Mouse (Mus musculus) liver, embryonic 15.5 days (tissue): ENCODE measurements around the gene Tssk6. TPM values are rescaled to one million over a fixed set of nuclear protein-coding genes. Genes with fewer than 3 reads are reported as not detected.

ENCODE experiments used
- ATAC-seq: fragments of 200-750 bp; cut with Nextera tagmentation; 2 replicates; pipeline ENCODE4 v1.8.0; 2017; ENCODE audit warnings: moderate number of reproducible peaks, mild to moderate bottlenecking, moderate library complexity; ENCODE audit not compliant: insufficient read depth
- H3K27ac ChIP-seq: fragments of 300-500 bp; sonication (generic); replicated peaks from 2 replicates; pipeline ENCODE4 v1.5.1; 2015; ENCODE audit warnings: mild to moderate bottlenecking, inconsistent platforms
- H3K27me3 ChIP-seq: fragments of 300-500 bp; sonication (generic); 2 replicates; pipeline ENCODE4 v1.6.1; 2015; ENCODE audit warnings: mild to moderate bottlenecking, inconsistent platforms
- H3K36me3 ChIP-seq: fragments of 300-500 bp; sonication (generic); replicated peaks from 2 replicates; pipeline ENCODE4 v1.6.1; 2015; ENCODE audit warnings: moderate library complexity, mild to moderate bottlenecking, inconsistent platforms
- H3K4me1 ChIP-seq: fragments of 300-500 bp; sonication (generic); replicated peaks from 2 replicates; pipeline ENCODE4 v1.6.1; 2015; ENCODE audit warnings: inconsistent platforms
- H3K4me2 ChIP-seq: fragments of 300-500 bp; sonication (generic); 2 replicates; pipeline ENCODE4 v1.6.1; 2015; ENCODE audit warnings: moderate library complexity, mild to moderate bottlenecking, inconsistent platforms
- H3K4me3 ChIP-seq: fragments of 300-500 bp; sonication (generic); replicated peaks from 2 replicates; pipeline ENCODE4 v1.5.1; 2015; ENCODE audit warnings: mild to moderate bottlenecking, inconsistent platforms
- H3K9ac ChIP-seq: fragments of 300-500 bp; sonication (generic); 2 replicates; pipeline ENCODE4 v1.6.1; 2015; ENCODE audit warnings: moderate library complexity, mild to moderate bottlenecking, inconsistent platforms
- H3K9me3 ChIP-seq: fragments of 300-500 bp; sonication (generic); replicated peaks from 2 replicates; pipeline ENCODE4 v1.6.1; 2016; ENCODE audit warnings: inconsistent platforms
- WGBS: fragments of 180-500 bp; shearing (Covaris S2); methylation state at CpG from one replicate; pipeline ENCODE4 v1.1.7; 2015; ENCODE audit warnings: mixed read lengths; ENCODE audit not compliant: insufficient replicate concordance; 5-methylcytosine and 5-hydroxymethylcytosine counted together
- polyA plus RNA-seq: library from polyadenylated mRNA; unstranded; fragments of >200 nt; fragmentation: Nextera tagmentation; extraction: Ambion mirVana; gene quantifications from 2 replicates; pipeline ENCODE4 v1.2.1, GENCODE M21; 2015

Tssk6 gene
- polyA plus RNA-seq, 1 experiment from 2014 or later = 2.1 TPM

GRCm38 (mm10) chr8:69919876-69920662, 18.1 kb downstream of the Tssk6 start:
- peak overlapping the region; percentile 57 for H3K4me2 ChIP-seq

GRCm38 (mm10) chr8:69921141-69921540, 19.2 kb downstream of the Tssk6 start:
- H3K27ac ChIP-seq = peak overlapping the region; percentile 83
- H3K4me2 ChIP-seq = peak overlapping the region; percentile 57
- no peak overlapping the region for H3K4me3 ChIP-seq
- H3K4me1 ChIP-seq = peaks cover 83% of the 10 kb centered on the region
- H3K27me3 ChIP-seq = no peaks in the 10 kb centered on the region
- peaks cover 26% of the 10 kb centered on the region for H3K36me3 ChIP-seq
- no peak for ATAC-seq
- H3K9ac ChIP-seq = no peak overlapping the region
- H3K9me3 ChIP-seq = no peaks in the 10 kb centered on the region
- 87% methylated on average over 2 of the region's 2 CpGs for WGBS

More at GRCm38 (mm10) chr8:69919876-69920662, 18.1 kb downstream of the Tssk6 start:
- no peaks in the 10 kb centered on the region for H3K9me3 ChIP-seq
- peaks cover 76% of the 10 kb centered on the region for H3K4me1 ChIP-seq
- H3K27ac ChIP-seq = peak overlapping the region; percentile 83
- WGBS = 27% methylated on average over 11 of the region's 11 CpGs
- ATAC-seq = peak; percentile 75
- H3K27me3 ChIP-seq = no peaks in the 10 kb centered on the region
- H3K4me3 ChIP-seq = peak overlapping the region; percentile 14; the same call in 1 of the 2 replicates
- H3K9ac ChIP-seq = peak overlapping the region; percentile 41
- H3K36me3 ChIP-seq = peaks cover 32% of the 10 kb centered on the region

GRCm38 (mm10) chr8:69923986-69924385, 22.0 kb downstream of the Tssk6 start:
- H3K4me2 ChIP-seq = peak overlapping the region; percentile 25
- no peak overlapping the region for H3K4me3 ChIP-seq
- peak overlapping the region; percentile 35 for H3K27ac ChIP-seq
- no peak overlapping the region for H3K9ac ChIP-seq
- H3K36me3 ChIP-seq = peaks cover 8% of the 10 kb centered on the region
- 7% methylated on average over 1 of the region's 1 CpGs for WGBS
- ATAC-seq = no peak
- peaks cover 75% of the 10 kb centered on the region for H3K4me1 ChIP-seq
- H3K9me3 ChIP-seq = no peaks in the 10 kb centered on the region
- no peaks in the 10 kb centered on the region for H3K27me3 ChIP-seq

DNA sequence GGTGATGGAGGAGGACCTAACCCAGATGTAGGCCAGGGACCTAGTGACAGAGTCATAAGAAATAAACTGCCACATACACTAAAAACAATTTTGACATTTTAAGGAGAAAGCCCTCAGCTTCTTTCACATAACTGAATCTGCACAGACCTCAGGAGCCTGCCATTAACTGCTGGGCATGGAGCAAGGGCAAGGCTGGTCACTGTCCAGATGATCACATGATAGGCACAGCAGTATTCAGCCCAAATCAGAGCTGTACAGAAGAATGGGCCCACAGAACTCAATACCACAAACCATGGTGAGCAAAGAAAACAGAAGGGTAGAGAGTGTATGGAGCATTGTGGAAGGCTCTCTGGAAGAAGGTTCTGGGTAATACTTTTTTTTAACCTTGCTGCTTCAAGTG, 24.9 kb downstream of the Tssk6 start:
- no peak for ATAC-seq
- Histone ChIP-seq H3K27ac (no peak overlapping the region), H3K36me3 (peaks cover 18% of the 10 kb centered on the region), H3K27me3 (no peaks in the 10 kb centered on the region), H3K4me2 (no peak overlapping the region), H3K4me1 (peaks cover 46% of the 10 kb centered on the region), H3K4me3 (no peak overlapping the region), H3K9me3 (no peaks in the 10 kb centered on the region), H3K9ac (no peak overlapping the region)

- Histone ChIP-seq H3K27ac (no peak overlapping the region), H3K27me3 (no peaks in the 10 kb centered on the region), H3K9me3 (no peaks in the 10 kb centered on the region), H3K4me2 (no peak overlapping the region), H3K9ac (no peak overlapping the region), H3K4me1 (peaks cover 42% of the 10 kb centered on the region), H3K4me3 (no peak overlapping the region), H3K36me3 (peaks cover 58% of the 10 kb centered on the region)
- no peak for ATAC-seq
- WGBS = 35% methylated on average over 2 of the region's 2 CpGs
These were observed 31.8 kb downstream of the Tssk6 start for GRCm38 (mm10) chr8:69933811-69934210.

- WGBS = 75% methylated on average over 5 of the region's 5 CpGs
These were observed 32.6 kb downstream of the Tssk6 start for GRCm38 (mm10) chr8:69934582-69934981.

GRCm38 (mm10) chr8:69935431-69935830, 33.4 kb downstream of the Tssk6 start:
- Histone ChIP-seq H3K9me3 (no peaks in the 10 kb centered on the region), H3K4me3 (no peak overlapping the region), H3K27me3 (no peaks in the 10 kb centered on the region), H3K36me3 (peaks cover 58% of the 10 kb centered on the region), H3K4me2 (no peak overlapping the region), H3K9ac (no peak overlapping the region), H3K4me1 (peaks cover 56% of the 10 kb centered on the region), H3K27ac (no peak overlapping the region)
- WGBS = 88% methylated on average over 3 of the region's 3 CpGs
- no peak for ATAC-seq

More at GRCm38 (mm10) chr8:69934582-69934981, 32.6 kb downstream of the Tssk6 start:
- Histone ChIP-seq H3K27me3 (no peaks in the 10 kb centered on the region), H3K9ac (no peak overlapping the region), H3K27ac (no peak overlapping the region), H3K4me1 (peaks cover 48% of the 10 kb centered on the region), H3K4me3 (no peak overlapping the region), H3K36me3 (peaks cover 58% of the 10 kb centered on the region), H3K4me2 (no peak overlapping the region), H3K9me3 (no peaks in the 10 kb centered on the region)
- ATAC-seq = no peak

DNA sequence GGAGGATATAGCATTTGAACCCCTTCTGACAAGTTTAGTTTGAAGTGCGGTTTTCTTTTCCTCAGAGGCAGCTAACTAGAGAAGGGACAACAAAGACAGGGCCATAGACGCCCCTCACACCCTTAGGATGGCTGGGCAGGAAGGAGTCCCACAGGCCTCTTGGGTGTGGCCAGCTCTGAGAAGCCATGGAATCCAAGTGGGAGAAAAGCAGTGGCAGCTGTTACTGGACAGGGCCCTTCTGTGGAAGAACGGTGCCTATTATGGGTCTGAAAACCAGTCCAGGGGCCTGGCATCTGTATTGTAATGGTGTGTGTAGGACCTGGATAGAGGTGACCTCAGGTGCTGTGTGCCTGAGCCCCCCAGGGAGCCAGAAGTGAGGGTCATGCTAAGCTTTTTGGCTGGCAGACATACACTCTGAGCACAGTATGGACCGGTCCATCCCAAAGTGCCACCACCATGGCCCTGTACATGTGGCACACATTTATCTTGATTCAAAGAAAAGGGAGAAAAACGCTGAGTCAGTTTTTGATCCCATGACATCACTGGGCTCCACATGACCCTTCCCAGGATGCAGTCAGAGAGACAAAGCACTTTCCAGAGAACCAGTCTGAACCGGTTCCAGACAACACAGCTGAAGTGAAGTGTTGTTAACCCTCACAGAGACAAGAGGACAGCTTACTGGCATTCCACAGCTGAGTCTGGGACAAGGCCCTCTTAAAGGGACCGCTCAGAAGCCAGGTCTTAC, 34.2 kb downstream of the Tssk6 start:
- 75% methylated on average over 7 of the region's 7 CpGs for WGBS
- 0 out of 2 replicates have a peak, but pooled peaks have one; percentile 2 for ATAC-seq
- peaks cover 64% of the 10 kb centered on the region for H3K4me1 ChIP-seq
- H3K27ac ChIP-seq = peak overlapping the region; percentile 39; the same call in 1 of the 2 replicates
- no peaks in the 10 kb centered on the region for H3K9me3 ChIP-seq
- H3K9ac ChIP-seq = no peak overlapping the region
- H3K36me3 ChIP-seq = peaks cover 51% of the 10 kb centered on the region
- no peaks in the 10 kb centered on the region for H3K27me3 ChIP-seq
- no peak overlapping the region for H3K4me2 ChIP-seq
- no peak overlapping the region for H3K4me3 ChIP-seq

GRCm38 (mm10) chr8:69937466-69937865, 35.5 kb downstream of the Tssk6 start:
- H3K9me3 ChIP-seq = no peaks in the 10 kb centered on the region
- H3K36me3 ChIP-seq = peaks cover 43% of the 10 kb centered on the region
- peaks cover 73% of the 10 kb centered on the region for H3K4me1 ChIP-seq
- no peak for ATAC-seq
- H3K27ac ChIP-seq = 0 out of 2 replicates have a peak overlapping the region, but pooled peaks have one; percentile 9
- no peak overlapping the region for H3K9ac ChIP-seq
- 43% methylated on average over 3 of the region's 3 CpGs for WGBS
- no peak overlapping the region for H3K4me3 ChIP-seq
- H3K27me3 ChIP-seq = no peaks in the 10 kb centered on the region
- no peak overlapping the region for H3K4me2 ChIP-seq

- 28% methylated on average over 6 of the region's 6 CpGs for WGBS
- Histone ChIP-seq H3K27ac (0 out of 2 replicates have a peak overlapping the region, but pooled peaks have one; percentile 19), H3K4me2 (no peak overlapping the region), H3K36me3 (peaks cover 34% of the 10 kb centered on the region), H3K9me3 (no peaks in the 10 kb centered on the region), H3K4me1 (peaks cover 77% of the 10 kb centered on the region), H3K4me3 (no peak overlapping the region), H3K9ac (no peak overlapping the region), H3K27me3 (no peaks in the 10 kb centered on the region)
- no peak for ATAC-seq
These were observed 36.4 kb downstream of the Tssk6 start for GRCm38 (mm10) chr8:69938245-69938982.

GRCm38 (mm10) chr8:69939633-69940032, 37.6 kb downstream of the Tssk6 start:
- ATAC-seq = peak; percentile 56; the same call in 1 of the 2 replicates
- 26% methylated on average over 3 of the region's 3 CpGs for WGBS
- H3K9me3 ChIP-seq = no peaks in the 10 kb centered on the region
- peak overlapping the region; percentile 38 for H3K27ac ChIP-seq
- peaks cover 22% of the 10 kb centered on the region for H3K36me3 ChIP-seq
- peaks cover 73% of the 10 kb centered on the region for H3K4me1 ChIP-seq
- no peaks in the 10 kb centered on the region for H3K27me3 ChIP-seq
- no peak overlapping the region for H3K4me2 ChIP-seq
- no peak overlapping the region for H3K4me3 ChIP-seq
- no peak overlapping the region for H3K9ac ChIP-seq
